Mouse (Mus musculus): ENCODE measurements at regions not wholly inside any gene's neighbourhood (a gene's known extent, or its start where the extent isn't known, plus 50 kb on each side); places are given as distances from the start of the nearest gene placed in this dataset.
A peak's percentile ranks its signal among the peaks of the same experiment; 100 is the strongest.

DNA sequence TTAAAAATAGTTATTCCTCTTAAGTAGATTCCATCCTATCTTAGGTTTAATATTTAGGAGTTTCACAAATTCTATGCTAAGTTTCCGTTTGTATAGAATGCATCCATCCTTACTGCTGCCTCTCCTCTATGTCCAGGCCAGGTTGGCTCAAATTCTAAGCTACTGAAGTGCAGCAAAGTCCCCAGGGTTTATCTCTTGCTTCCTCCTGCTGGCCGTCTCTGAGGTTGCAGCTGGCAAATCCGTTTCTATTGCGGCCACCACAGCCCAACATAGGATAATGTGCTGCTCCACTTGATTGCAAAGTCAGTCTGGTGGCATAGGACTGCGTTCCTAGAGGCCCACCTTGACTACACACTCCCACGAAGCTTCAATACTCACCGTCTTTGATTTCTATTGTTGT lies 389.7 kb upstream of the Robo2 start:
- TF ChIP-seq POLR2A (IDR thresholded peaks at IDR 0.05; ENCODE audit: control insufficient read depth, low read depth, low read length) (no peak), CTCF (IDR thresholded peaks at IDR 0.05; ENCODE audit: control insufficient read depth, insufficient read depth, insufficient replicate concordance, low read depth, low read length) (peak; percentile 44; the same call in 1 of the 2 replicates)

Data from testis, adult 2 months (tissue).